Mouse (Mus musculus) c-Kit-positive CD71-positive TER-119-negative erythroid progenitor cells, embryonic 14.5 days (primary cell): ENCODE data around the gene Prss37.

Experiments
- DNase-seq: peaks from one replicate; pipeline ENCODE4 v3.0.0-alpha.2; 2013; ENCODE audit warnings: low read depth

Prss37 gene

GRCm38 (mm10) chr6:40519408-40519807 is at the start of gene Prss37:
Gene Prss37 (minus strand): TSS chr6:40519508.
- no peak for DNase-seq

DNA sequence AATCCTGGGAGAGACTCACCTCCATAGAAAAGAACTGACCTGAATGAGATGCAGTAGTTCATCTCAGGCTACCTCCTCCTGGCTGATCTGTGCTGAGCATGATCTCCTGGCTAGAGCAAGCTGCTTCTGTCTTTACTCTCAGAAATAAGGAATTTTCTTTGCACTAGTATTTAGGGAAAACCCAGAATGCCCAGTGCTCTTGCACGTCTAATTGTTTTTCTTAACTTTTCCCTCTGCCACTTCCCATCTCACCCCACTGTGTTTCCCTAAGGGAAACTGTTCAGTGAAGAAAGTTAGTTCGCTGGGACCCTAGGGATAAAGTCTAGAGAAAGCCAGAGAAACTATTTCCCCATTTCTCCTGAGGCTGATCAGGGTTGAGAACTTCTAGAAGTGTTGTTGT is 35.6 kb upstream of the Prss37 start, which contains the start of gene Olfr461:
Olfr461 (minus strand) TSS at position 101 of the 400 bp plus-strand sequence.
- DNase-seq, result no peak

- DNase-seq, result no peak
Observed at GRCm38 (mm10) chr6:40544690-40545089, 25.4 kb upstream of the Prss37 start.

- no peak for DNase-seq
Observed at GRCm38 (mm10) chr6:40493229-40493628, 26.1 kb downstream of the Prss37 start, which contains the start of gene Tas2r108. Gene Tas2r108 (plus strand): TSS chr6:40493529.

- no peak for DNase-seq
Observed at GRCm38 (mm10) chr6:40490933-40491332, 28.4 kb downstream of the Prss37 start, which contains the start of gene Tas2r137. Gene Tas2r137 (plus strand): TSS chr6:40491233.

DNA sequence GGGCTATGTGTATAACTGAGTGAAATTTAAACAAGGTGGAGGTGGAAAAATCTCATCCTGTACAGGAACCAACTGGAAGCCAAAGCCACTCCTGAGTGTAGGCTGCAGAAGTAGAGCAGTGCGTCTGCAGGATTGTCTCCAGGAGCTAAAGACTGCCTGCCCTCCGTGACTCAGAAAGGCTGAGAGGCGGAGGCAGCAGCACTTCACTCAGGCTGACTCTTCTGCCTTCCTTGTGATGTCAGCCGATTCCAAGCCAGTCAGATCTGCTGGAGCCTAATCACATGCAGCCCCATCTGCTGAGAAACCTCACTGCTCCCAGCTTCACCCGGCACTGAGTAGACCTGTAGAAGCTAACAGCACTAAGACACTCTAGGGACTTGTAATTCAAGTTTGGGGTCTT is 37.0 kb downstream of the Prss37 start:
- DNase-seq, result no peak

- no peak for DNase-seq
Observed at GRCm38 (mm10) chr6:40479705-40480104, 39.6 kb downstream of the Prss37 start.

GRCm38 (mm10) chr6:40476132-40476531 is 43.2 kb downstream of the Prss37 start:
- DNase-seq, result no peak

DNA sequence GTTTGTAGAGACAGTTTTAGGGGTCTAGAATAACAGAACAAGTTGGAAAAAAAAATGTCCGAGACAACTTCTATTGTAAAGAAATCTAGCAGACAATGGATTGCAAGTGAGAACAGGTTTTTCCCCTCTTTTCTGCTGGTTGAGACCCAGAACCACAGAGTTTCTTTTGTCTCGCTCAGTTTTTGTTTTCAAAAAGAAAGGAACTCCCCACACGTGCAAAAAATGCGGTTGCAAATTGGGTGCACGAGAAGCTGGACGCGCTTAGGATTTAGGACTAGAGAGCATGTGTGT is 47.6 kb downstream of the Prss37 start:
- DNase-seq, result no peak

GRCm38 (mm10) chr6:40470916-40471719 is 48.2 kb downstream of the Prss37 start, which contains the start of gene Ssbp1:
Gene Ssbp1 (plus strand): TSS chr6:40471352.
- DNase-seq, result peak; percentile 89

DNA sequence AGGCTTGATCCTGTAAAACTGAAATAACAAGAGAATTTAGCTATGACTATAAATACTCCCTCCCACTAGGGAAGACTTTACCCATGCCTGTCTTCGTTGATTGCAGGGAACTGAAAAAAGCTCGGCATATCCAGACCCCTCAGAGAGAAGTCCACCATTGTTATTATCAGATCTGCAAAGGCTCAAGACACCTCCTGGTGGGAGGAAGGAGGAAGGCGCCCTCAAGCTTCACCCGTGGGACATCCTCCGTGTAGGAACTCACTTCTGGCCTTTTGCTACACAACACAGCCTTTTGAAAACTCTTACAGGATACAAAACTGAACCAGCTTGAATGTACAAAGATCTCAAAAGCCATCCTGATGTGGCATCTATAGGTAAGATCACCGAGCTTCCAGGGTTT is 53.6 kb downstream of the Prss37 start:
- no peak for DNase-seq
